Mouse (Mus musculus): ENCODE data around the gene Tbx1. TPM values are rescaled to one million over a fixed set of nuclear protein-coding genes. Genes with fewer than 3 reads are reported as not detected.

The Tbx1 gene
- polyA plus RNA-seq, 1 experiment, result 0.49 TPM

GRCm38 (mm10) chr16:18574196-18574595 lies 16.3 kb downstream of the Tbx1 start:
- Histone ChIP-seq H3K27me3 (ENCODE audit: control insufficient read depth, insufficient read depth, low read length) (no peaks in the 10 kb centered on the region; the same call in 1 of the 2 replicates), H3K27ac (ENCODE audit: control insufficient read depth, insufficient read depth, low read length) (no peak overlapping the region), H3K36me3 (ENCODE audit: control insufficient read depth, insufficient read depth, low read length) (no peaks in the 10 kb centered on the region), H3K4me3 (ENCODE audit: control insufficient read depth, insufficient read depth, low read length) (no peak overlapping the region), H3K4me1 (replicated peaks; ENCODE audit: control insufficient read depth, insufficient read depth, low read length) (no peaks in the 10 kb centered on the region)
- 93% methylated on average over 8 of the region's 8 CpGs for WGBS
- DNase-seq, result no peak
- no peak for TF ChIP-seq POLR2A (IDR thresholded peaks at IDR 0.05; ENCODE audit: control insufficient read depth, extremely low read depth, insufficient read depth, low read length, poor library complexity)

- TF ChIP-seq POLR2A (IDR thresholded peaks at IDR 0.05; ENCODE audit: control insufficient read depth, extremely low read depth, insufficient read depth, low read length, poor library complexity), result no peak
- TF ChIP-seq CTCF (IDR thresholded peaks at IDR 0.05; ENCODE audit: borderline replicate concordance, control insufficient read depth, extremely low read depth, insufficient read depth, low read length, poor library complexity), result no peak
- no peak for DNase-seq
- Histone ChIP-seq H3K4me1 (replicated peaks; ENCODE audit: control insufficient read depth, insufficient read depth, low read length) (no peaks in the 10 kb centered on the region), H3K27me3 (ENCODE audit: control insufficient read depth, insufficient read depth, low read length) (no peaks in the 10 kb centered on the region), H3K36me3 (ENCODE audit: control insufficient read depth, insufficient read depth, low read length) (no peaks in the 10 kb centered on the region), H3K27ac (ENCODE audit: control insufficient read depth, insufficient read depth, low read length) (no peak overlapping the region), H3K4me3 (ENCODE audit: control insufficient read depth, insufficient read depth, low read length) (no peak overlapping the region)
- 92% methylated on average over 7 of the region's 7 CpGs for WGBS
These were observed 21.9 kb downstream of the Tbx1 start for GRCm38 (mm10) chr16:18568599-18568998.

- no peak overlapping the region for H3K27ac ChIP-seq (ENCODE audit: control insufficient read depth, insufficient read depth, low read length)
- H3K36me3 ChIP-seq (ENCODE audit: control insufficient read depth, insufficient read depth, low read length), result no peaks in the 10 kb centered on the region
- H3K4me3 ChIP-seq (ENCODE audit: control insufficient read depth, insufficient read depth, low read length), result no peak overlapping the region
- no peak for TF ChIP-seq POLR2A (IDR thresholded peaks at IDR 0.05; ENCODE audit: control insufficient read depth, extremely low read depth, insufficient read depth, low read length, poor library complexity)
- no peak for TF ChIP-seq CTCF (IDR thresholded peaks at IDR 0.05; ENCODE audit: borderline replicate concordance, control insufficient read depth, extremely low read depth, insufficient read depth, low read length, poor library complexity)
- H3K4me1 ChIP-seq (replicated peaks; ENCODE audit: control insufficient read depth, insufficient read depth, low read length), result no peaks in the 10 kb centered on the region
- 98% methylated on average over 2 of the region's 2 CpGs for WGBS
- DNase-seq, result no peak
- no peaks in the 10 kb centered on the region for H3K27me3 ChIP-seq (ENCODE audit: control insufficient read depth, insufficient read depth, low read length)
These were observed 26.0 kb downstream of the Tbx1 start for GRCm38 (mm10) chr16:18564472-18564871.

- 40% methylated on average over 3 of the region's 3 CpGs for WGBS
- TF ChIP-seq POLR2A (IDR thresholded peaks at IDR 0.05; ENCODE audit: control insufficient read depth, extremely low read depth, insufficient read depth, low read length, poor library complexity) (no peak), CTCF (IDR thresholded peaks at IDR 0.05; ENCODE audit: borderline replicate concordance, control insufficient read depth, extremely low read depth, insufficient read depth, low read length, poor library complexity) (no peak)
- H3K4me3 ChIP-seq (ENCODE audit: control insufficient read depth, insufficient read depth, low read length), result no peak overlapping the region
These were observed 34.0 kb downstream of the Tbx1 start for GRCm38 (mm10) chr16:18556461-18556860.

GRCm38 (mm10) chr16:18555235-18555935 lies 35.1 kb downstream of the Tbx1 start:
- no peak for DNase-seq
- H3K4me1 ChIP-seq (replicated peaks; ENCODE audit: control insufficient read depth, insufficient read depth, low read length), result peaks cover 5% of the 10 kb centered on the region
- H3K4me3 ChIP-seq (ENCODE audit: control insufficient read depth, insufficient read depth, low read length), result no peak overlapping the region
- no peak overlapping the region for H3K27ac ChIP-seq (ENCODE audit: control insufficient read depth, insufficient read depth, low read length)
- H3K36me3 ChIP-seq (ENCODE audit: control insufficient read depth, insufficient read depth, low read length), result no peaks in the 10 kb centered on the region
- 92% methylated on average over 17 of the region's 17 CpGs for WGBS
- TF ChIP-seq POLR2A (IDR thresholded peaks at IDR 0.05; ENCODE audit: control insufficient read depth, extremely low read depth, insufficient read depth, low read length, poor library complexity) (no peak), CTCF (IDR thresholded peaks at IDR 0.05; ENCODE audit: borderline replicate concordance, control insufficient read depth, extremely low read depth, insufficient read depth, low read length, poor library complexity) (no peak)
- H3K27me3 ChIP-seq (ENCODE audit: control insufficient read depth, insufficient read depth, low read length), result no peaks in the 10 kb centered on the region

More at GRCm38 (mm10) chr16:18556461-18556860, 34.0 kb downstream of the Tbx1 start:
- Histone ChIP-seq H3K4me1 (replicated peaks; ENCODE audit: control insufficient read depth, insufficient read depth, low read length) (peaks cover 5% of the 10 kb centered on the region), H3K36me3 (ENCODE audit: control insufficient read depth, insufficient read depth, low read length) (no peaks in the 10 kb centered on the region), H3K27ac (ENCODE audit: control insufficient read depth, insufficient read depth, low read length) (no peak overlapping the region), H3K27me3 (ENCODE audit: control insufficient read depth, insufficient read depth, low read length) (no peaks in the 10 kb centered on the region)
- peak; percentile 18 for DNase-seq

GRCm38 (mm10) chr16:18554721-18555120 lies 35.8 kb downstream of the Tbx1 start:
- Histone ChIP-seq H3K4me1 (replicated peaks; ENCODE audit: control insufficient read depth, insufficient read depth, low read length) (peaks cover 5% of the 10 kb centered on the region), H3K36me3 (ENCODE audit: control insufficient read depth, insufficient read depth, low read length) (no peaks in the 10 kb centered on the region), H3K27ac (ENCODE audit: control insufficient read depth, insufficient read depth, low read length) (no peak overlapping the region), H3K4me3 (ENCODE audit: control insufficient read depth, insufficient read depth, low read length) (no peak overlapping the region), H3K27me3 (ENCODE audit: control insufficient read depth, insufficient read depth, low read length) (no peaks in the 10 kb centered on the region)
- TF ChIP-seq POLR2A (IDR thresholded peaks at IDR 0.05; ENCODE audit: control insufficient read depth, extremely low read depth, insufficient read depth, low read length, poor library complexity) (no peak), CTCF (IDR thresholded peaks at IDR 0.05; ENCODE audit: borderline replicate concordance, control insufficient read depth, extremely low read depth, insufficient read depth, low read length, poor library complexity) (no peak)
- 32% methylated on average over 2 of the region's 2 CpGs for WGBS
- no peak for DNase-seq
